Mouse (Mus musculus): ENCODE data around the gene Rnaseh2a.

Gene Rnaseh2a

DNA sequence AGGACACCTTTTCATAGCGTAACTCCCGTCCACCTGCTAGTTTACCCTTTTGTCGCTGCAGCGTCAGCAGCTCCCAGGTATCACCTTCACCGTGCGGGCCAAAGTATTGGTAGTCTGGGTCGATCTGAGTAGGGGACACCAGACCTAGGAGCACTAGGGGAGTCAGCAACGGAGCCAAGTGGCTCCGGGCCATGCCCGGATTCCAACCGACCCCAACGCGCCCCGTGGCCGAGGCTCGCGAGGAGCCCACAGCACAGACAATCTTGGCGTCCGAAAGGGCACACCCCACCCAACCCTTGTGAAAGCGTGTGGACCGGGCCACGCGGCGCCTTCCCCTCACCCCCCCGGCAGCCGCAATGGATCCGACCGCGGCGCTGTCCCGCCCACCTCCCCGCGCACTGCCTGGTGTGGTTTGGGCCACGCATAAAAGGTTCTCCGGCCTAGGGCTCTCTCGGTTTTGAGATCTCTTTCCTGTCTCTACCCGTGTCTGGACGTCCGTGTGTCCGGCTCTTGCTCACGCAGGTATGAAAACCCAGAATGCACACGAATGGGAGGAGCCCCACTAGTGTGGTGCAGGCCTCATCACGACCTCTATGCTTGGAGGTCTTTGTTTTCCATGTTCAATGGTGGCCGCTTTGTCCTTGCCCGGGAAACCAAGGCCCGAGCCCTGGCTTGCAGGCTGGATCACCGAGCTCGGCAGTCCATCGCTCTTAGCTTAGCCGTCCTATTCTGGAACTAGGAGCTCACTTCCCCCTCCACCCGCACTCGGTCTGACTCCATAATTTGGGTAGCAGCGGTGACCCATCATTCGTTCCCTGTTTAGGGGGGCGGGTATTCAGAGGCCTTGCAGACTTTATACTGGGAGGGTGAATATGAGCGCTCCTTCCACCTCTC lies at the start of gene Rnaseh2a, which contains the start of the genes Gm49661 and Prdx2:
Gene Rnaseh2a, minus strand, starts transcription at position 527 of the 894 bp plus-strand sequence.
Gene Gm49661, minus strand, starts transcription at position 193 of the 894 bp plus-strand sequence.
Gene Prdx2, plus strand, starts transcription at position 347 of the 894 bp plus-strand sequence.
- DNase-seq (ENCODE audit: low read depth, low spot score): no peak

DNA sequence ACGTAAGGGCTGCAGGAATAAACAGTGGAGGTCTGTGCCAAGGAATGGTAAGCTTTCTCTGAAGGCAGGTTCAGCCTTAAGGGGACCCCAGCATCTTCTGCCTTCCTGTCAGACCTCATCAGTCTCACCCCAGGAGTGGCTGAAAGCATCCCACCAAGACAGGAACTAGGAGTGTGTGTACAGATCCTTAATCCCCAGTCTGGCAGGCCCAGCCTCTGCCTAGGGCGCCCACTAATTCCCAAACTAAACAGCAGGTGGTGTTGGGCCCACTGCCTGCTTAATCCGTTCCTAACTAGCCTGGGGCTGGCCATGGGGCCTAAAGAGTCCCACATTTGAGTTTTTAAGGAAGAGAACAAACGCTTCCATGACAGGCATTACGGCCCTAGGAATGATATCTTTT lies 47.6 kb upstream of the Rnaseh2a start:
- no peak for DNase-seq (ENCODE audit: low read depth, low spot score)

DNA sequence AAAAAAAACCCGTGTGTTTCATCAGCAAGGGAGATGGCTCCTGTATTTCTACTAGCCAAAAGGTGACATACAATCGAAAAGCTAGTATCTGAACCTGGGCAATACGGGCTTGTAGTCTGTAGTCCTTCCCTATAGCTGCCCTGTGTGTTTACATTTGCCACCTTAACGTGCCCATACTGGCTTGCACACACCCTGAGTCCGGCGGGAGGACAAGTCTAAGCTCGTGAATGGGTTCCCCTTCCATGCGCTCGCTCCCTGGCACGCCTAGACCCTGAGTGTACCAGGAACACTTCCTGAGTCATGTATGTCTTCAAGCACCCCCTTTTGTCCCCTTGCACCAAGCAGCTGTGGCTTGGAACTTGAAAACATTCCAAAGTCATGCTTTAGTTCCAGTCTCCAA lies 47.2 kb upstream of the Rnaseh2a start:
- no peak for DNase-seq (ENCODE audit: low read depth, low spot score)

DNA sequence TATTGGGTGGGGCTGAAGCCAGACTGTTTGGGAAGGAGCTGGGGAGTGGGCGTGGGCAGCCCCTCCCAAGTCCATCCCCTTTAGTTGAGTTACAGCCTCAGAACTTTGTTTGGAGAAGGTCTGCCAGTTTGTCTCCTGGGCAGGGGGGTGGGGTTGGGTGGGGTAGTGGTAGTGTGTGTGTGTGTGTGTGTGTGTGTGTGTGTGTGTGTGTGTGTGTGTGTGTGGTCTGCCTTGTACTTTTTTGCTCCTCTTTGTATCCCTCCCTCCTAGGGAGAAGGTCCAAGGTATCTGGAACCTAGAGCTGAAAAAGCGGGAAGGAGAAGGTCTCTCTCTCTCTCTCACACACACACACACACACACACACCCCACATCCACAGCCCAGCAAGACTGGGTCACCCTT lies 44.9 kb upstream of the Rnaseh2a start, which contains the start of gene Best2:
Gene Best2, minus strand, starts transcription at position 101 of the 400 bp plus-strand sequence.
- no peak for DNase-seq (ENCODE audit: low read depth, low spot score)

DNA sequence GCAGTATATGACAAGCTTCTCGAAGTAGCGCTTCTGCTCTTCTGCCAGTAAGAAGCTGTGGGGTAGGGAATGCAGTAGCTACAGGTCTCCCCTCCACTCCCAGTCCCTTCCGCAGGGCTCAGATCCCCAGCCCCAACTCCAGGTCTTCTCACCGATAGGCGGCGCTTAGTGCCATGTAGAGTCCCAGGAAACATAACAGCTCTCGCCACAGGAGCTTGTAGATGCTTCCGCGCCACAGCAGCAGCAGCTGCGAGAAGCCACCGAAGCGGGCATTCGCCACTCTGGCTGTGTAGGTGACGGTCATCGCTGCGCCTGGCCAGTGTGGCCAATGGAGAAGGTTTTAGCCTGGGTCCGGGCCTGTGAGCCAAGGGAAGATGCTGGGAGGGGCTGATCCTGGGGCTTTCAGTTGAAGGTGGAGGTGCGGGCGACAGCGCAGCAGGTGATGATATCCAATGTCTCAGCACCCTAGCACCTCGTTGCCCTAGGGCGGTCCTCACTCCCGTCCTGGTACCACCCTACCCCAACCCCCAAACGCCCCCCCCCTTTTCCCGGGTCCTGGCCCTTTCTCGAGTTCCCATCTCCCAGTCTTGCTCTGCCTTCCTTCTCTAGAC lies 43.8 kb upstream of the Rnaseh2a start:
- DNase-seq (ENCODE audit: low read depth, low spot score): no peak

DNA sequence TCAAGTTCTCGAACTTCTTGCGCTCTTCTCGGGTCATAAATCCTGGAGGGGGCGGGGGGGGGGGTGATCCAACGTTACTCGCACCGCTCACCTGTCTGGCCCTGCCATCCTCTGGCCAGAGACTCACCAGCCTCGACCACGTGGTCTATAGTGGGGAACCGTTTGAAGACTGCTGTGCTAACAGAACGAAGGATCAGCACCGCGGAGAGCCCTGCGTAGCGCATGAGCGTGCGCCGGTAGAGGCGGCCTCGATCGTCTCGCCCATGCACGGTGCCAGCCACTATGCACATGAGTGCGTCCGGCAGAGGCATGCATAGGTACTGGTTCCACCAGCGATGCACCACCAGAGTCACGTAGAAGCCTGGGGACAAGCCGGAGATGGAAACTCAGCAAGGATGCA lies 41.7 kb upstream of the Rnaseh2a start:
- no peak for DNase-seq (ENCODE audit: low read depth, low spot score)

DNA sequence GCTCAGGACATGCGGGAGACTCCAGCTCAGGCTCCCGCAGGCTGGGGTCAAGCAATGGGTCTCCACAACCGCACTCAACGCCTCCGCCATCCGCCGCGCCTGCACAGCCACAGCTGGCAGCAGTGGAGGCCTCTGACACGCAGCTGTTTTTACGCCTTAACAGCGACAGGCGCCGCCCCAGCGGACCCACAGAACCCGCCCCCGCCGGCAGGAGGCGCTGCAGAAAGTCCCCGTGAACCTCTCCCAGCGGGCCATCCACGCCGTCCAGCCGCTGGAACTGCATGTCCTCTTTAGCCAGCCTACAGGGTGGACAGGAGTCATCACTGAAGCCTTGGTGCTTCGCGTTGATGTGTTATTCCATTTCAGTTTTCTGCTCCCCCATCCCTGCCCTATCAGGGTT lies 38.1 kb upstream of the Rnaseh2a start:
- no peak for DNase-seq (ENCODE audit: low read depth, low spot score)

DNA sequence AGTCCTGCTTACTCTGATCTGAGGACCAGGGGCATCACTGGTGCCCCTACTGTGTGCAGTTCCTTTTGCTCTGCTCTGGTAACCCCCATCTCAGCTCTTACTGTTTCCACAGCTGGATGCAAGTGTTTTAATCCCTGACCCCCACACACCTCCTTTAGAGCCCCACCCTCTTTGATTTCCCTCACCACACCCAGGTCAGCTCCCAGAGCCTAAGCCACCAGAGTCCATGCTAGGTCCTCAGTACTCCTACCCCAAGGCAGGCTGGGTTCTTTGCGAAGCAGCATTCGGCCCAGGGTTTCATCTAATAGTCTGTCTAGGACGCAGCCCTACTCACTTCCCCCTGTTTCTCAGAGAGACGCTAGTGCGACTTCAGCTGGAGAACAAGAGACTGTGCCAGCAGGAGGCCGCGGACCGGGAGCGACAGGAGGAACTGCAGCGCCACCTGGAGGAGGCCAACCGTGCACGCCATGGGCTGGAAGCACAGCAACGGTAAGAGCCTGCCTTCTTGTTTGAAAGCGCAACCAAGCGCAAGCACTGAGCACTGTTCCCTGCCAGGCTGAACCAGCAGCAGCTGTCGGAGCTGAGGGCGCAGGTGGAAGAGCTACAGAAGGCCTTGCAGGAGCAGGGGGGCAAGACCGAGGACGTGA lies 28.2 kb upstream of the Rnaseh2a start:
- peak; percentile 84 for DNase-seq (ENCODE audit: low read depth, low spot score)

DNA sequence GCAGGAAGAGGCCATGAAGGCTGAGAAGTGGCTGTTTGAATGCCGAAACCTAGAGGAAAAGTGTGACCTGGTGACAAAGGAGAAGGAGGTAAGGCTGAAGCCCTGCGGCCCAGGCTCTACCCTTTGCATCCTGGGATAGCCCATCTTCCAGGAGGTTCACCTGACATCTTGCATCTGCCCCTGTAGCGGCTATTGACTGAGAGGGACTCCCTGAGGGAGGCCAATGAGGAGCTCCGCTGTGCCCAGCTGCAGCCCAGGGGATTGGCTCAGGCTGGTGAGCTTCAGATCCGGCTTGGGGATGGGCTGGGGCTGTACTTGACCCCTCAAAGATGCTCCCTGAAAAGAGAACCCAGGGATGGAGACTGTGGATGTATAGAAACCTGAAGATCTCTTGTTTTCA lies 27.4 kb upstream of the Rnaseh2a start:
- no peak for DNase-seq (ENCODE audit: low read depth, low spot score)

DNA sequence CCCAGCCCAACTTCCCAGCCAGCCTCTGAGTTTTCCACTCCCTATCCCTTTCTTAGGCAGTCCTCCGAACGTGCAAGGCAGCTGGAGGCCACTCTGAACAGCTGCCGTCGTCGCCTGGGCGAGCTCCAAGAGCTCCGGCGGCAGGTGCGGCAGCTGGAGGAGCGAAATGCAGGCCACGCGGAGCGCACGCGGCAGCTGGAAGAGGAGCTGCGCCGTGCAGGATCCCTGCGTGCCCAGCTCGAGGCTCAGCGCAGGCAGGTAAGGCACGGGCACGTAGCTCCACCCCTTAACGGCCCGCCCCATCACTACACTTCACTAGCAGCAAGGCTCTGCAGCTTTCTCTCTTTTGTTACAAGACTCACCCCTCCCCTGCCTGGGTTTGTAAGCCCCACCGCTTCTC lies 26.1 kb upstream of the Rnaseh2a start:
- no peak for DNase-seq (ENCODE audit: low read depth, low spot score)

DNA sequence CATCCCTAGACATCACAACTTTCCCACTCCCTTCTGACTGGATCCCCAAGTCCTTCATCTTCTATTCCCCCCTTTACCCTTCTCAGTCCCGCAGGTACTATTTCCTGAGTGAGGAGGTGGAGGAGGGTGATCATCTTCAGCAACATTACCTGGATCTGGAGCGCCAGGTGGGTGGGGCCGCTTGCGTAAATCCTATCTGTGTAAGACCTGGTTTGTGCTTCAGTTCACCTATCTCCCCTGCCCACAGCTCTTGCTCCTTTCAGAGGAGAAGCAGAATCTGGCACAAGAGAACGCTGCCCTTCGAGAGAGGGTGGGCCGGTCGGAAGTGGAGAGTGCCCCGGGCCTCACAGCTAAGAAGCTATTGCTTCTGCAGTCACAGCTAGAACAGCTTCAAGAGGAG lies 24.8 kb upstream of the Rnaseh2a start:
- no peak for DNase-seq (ENCODE audit: low read depth, low spot score)

DNA sequence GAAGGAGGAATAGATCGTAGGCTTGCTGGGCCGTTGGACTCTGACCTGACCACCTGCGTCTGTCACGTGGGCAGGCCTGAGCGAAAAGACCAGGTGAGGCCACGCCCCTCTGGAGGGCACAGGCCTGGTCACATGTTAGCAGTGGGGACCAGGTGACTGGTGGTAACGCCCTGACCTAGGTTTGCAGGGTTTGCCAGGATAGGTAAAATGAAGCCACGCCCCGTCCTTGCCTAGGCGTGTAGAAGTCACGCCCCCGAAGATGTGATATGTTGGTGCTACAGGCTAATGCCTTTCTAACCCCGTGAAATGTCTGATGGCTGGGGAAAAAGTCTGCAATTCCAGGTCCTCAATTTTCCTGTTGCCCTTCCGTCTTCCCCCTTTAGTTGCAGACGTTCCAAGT lies 21.3 kb upstream of the Rnaseh2a start:
- no peak for DNase-seq (ENCODE audit: low read depth, low spot score)

DNA sequence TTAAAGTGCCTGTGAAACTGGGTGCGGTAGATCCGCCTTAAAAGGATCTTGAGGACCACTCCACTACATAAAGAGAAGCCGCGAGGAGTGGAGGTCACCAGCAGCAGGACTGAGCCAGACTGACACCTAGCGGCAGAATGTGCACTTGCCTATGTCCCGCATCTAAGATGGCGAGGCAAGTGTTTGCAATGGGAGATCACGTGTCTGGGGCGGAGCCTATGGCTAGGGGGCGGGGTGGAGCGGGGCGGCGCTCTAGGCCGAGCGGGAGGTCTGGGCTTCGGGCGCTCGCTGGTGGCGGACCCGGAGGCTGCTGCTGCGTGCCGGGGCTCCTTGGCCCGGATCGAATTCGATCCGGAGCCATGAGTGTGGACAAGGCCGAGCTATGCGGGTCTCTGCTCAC lies 20.8 kb upstream of the Rnaseh2a start, which contains the start of gene Hook2:
Gene Hook2, plus strand, starts transcription at position 255 of the 400 bp plus-strand sequence.
- DNase-seq (ENCODE audit: low read depth, low spot score): peak; percentile 97

DNA sequence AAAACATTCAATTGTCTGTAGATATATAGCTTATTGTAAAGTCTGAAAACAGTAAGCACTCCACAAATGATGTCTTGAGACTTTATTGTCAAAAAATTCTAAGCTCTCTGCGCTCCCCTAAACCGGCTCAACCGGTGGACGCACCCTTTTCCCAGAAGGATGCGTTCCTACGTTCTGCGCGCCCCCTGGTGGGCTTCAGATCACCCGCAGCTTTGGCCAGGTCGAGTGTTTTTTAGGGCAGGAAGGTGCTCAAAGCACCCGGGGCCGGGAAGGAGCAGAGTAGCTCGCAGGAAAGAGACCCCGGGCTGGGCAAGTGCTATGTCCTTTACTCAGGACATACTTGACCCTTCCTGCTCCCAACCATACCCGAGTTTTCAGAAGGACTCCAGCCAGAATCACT lies 20.2 kb upstream of the Rnaseh2a start:
- DNase-seq (ENCODE audit: low read depth, low spot score): no peak

DNA sequence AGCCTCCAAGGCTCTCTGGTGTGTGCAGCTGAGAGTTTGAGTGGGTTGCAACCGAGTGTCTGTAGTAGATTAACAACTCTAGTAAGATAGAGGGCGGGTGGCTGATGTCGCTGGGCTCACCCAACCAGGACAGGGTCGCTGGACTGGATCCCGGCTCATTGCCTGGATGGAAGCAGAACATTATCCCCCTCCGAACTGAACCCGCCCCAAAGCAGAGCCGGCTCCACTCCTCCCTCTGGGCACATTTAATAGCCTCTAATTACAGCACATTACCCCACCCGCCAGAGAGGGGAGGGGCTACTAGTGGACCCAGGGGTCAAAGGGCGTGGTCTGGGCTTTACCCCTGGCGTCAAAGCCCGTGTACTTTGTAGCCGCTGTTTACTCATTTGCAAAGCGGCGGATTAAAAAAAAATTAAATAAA lies 19.8 kb upstream of the Rnaseh2a start:
- no peak for DNase-seq (ENCODE audit: low read depth, low spot score)

DNA sequence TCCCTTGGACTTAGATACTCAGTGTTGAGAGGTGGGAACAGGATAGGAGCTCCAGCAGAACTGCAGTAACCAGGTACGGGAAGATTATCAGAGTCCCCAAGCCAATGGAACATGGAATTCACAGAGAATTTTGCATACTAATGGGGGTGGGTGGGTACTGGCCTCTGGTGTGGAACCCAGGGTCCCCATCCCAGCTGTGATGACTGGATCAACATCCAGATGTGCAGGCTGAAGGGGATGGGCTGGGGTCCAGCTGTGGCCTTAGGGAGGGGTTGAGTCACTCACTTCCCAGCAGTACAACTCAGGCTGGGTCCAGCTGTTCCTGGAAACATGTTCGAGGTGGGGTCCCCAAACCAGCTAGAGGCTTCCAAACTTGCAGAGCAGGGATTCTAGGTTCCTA lies 18.3 kb upstream of the Rnaseh2a start:
- DNase-seq (ENCODE audit: low read depth, low spot score): no peak

DNA sequence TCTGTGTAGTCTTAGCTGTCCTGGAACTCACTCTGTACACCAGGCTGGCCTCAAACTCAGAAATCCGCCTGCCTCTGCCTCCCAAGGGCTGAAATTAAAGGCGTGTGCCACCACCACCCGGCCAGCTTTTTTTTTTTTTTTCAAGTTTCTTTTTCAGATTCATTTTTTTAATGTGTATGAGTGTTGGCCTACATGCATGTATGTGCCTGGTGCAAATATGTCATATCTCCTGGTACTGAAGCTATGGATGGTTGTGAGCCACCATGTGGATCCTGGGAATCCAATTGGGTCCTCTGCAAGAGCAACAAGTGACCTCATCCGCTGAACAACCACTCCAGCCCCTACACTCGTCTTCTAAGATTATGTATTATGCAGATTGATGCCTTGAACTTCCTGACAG lies 17.8 kb upstream of the Rnaseh2a start:
- DNase-seq (ENCODE audit: low read depth, low spot score): no peak

DNA sequence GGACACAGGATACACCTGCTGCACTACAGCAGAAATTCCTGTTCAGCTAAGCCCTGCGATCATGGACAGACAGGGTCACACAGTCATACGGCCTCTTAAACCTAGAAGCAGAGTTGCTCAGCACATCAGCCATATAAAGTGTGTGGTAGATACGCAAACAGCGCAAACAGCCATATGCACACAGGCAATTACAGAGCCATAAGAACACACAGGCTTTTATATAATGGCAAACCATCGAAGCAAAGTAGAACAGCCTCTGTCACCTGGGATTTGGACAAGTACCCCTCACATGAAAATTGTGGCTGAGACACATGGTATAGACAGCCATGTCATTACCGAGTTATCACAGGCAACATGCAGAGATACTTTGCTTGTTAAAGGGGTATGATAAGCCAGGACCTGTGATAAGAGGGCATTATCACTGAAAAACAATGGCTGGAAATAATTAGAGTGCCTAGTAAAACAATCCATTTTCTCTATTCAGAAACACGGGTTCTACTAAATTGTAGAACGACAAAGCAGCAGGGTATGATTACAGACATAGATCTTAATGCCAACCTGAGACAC lies 16.9 kb upstream of the Rnaseh2a start:
- no peak for DNase-seq (ENCODE audit: low read depth, low spot score)

DNA sequence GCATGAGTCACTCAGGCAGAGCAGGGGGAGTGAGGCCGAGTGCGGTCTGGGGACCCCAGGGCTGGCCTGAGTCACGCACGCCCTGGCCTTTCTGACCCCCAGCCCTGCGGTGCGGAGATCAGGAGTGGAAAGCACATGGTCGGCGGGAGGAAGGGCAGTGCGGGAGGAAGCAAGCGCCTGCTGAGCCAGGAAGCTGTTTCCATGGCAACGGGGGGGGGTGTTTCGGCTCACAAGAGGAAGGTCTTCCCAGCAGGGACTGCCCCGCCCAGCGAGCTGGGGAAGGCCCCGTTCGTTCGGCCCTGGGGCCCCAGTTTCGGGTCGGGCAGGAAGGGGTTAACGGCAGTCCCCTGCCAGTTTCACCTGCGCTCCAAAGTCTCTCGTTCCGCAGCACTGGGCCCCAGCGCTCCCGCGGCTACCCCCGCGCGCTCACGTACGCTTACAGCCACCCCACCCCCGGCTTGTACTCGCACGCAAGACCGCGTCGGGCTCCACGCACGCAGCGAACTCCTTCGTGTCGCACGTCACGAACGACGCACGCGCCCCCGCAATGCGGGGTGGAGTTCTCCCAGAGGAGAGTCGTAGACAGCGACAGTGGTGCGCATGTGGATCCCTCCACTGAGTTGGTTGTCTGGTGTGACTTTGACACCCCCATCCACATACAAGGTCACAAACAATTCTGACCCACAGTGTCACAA lies 16.3 kb upstream of the Rnaseh2a start:
- DNase-seq (ENCODE audit: low read depth, low spot score): peak; percentile 97

DNA sequence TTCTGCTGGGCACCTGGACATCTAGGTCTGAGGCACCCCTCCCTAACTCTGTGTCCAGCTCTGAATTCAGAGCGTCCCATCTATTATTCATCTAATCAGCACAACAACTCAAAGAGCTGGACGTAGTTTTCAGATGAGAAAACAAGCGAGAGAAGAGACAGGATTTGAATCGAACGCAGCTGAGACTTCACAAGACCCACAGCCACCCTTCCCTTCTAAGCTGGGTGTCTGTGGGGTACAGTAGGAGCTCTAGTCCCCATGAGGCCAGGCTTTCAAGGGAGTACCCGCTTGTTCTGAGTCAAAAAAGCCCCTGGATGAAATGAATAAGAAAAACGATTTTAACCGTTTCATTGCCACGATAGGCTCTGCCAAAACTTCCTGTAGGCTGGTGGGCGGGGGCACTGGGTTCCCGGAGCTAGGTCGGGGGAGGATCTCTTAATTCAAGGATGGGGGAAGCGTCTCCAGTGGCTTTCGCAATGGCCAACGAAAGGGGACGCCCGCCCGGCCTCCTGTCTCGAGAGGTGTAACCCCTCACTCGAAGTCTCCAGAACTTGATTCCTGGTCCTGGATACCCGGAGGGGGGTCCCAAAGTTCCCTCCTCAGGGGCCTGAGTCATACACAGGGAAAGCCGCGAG lies 15.6 kb upstream of the Rnaseh2a start:
- DNase-seq (ENCODE audit: low read depth, low spot score): no peak

All from telencephalon, adult 2 months (tissue).